Mouse (Mus musculus) CH12.LX (cell line): ENCODE measurements around the gene Usp19. TPM values are rescaled to one million over a fixed set of nuclear protein-coding genes. Genes with fewer than 3 reads are reported as not detected.

Experiments used
- DNase-seq: peaks from one replicate; pipeline ENCODE4 v3.0.0-alpha.2; 2013; ENCODE audit errors: extremely low read depth
- H3K27ac ChIP-seq: 2 replicates; pipeline ENCODE4 v1.5.1; 2012; ENCODE audit warnings: low read depth, mild to moderate bottlenecking, control low read depth, moderate library complexity; ENCODE audit not compliant: insufficient read depth
- H3K27me3 ChIP-seq: replicated peaks from 2 replicates; pipeline ENCODE3; 2012; ENCODE audit warnings: inconsistent platforms
- H3K36me3 ChIP-seq, 2 experiments: replicated peaks in 1 of 2; 2 replicates each; pipeline versions ENCODE3 to v1.6.1; 2012; ENCODE audit warnings: inconsistent platforms in 1 of 2, low read length in 1 of 2, mild to moderate bottlenecking in 1 of 2, mixed read lengths in 1 of 2, moderate library complexity in 1 of 2; ENCODE audit not compliant: control insufficient read depth in 1 of 2, insufficient read depth in 1 of 2
- H3K4me1 ChIP-seq, 2 experiments: 2 replicates each; pipeline ENCODE4 v1.6.1; 2012; ENCODE audit warnings: inconsistent platforms in 1 of 2, moderate library complexity in 1 of 2; ENCODE audit not compliant: insufficient read depth in 2 of 2, control insufficient read depth in 1 of 2
- H3K4me2 ChIP-seq: 2 replicates; pipeline ENCODE4 v1.6.1; 2012; ENCODE audit warnings: low read depth, mild to moderate bottlenecking, control low read depth; ENCODE audit not compliant: poor library complexity, insufficient read depth, severe bottlenecking
- H3K4me3 ChIP-seq, 3 experiments: fragments of 150-350 bp in 1 of 3; sonication (generic) in 1 of 3; replicated peaks in 1 of 3; 2 replicates each; pipeline versions ENCODE3 to v1.5.1; 2011 to 2012; ENCODE audit warnings: low read depth in 2 of 3, low read length in 2 of 3, mild to moderate bottlenecking in 2 of 3, moderate library complexity in 2 of 3, control low read depth in 1 of 3, improper control_type of control experiment in 1 of 3, inconsistent platforms in 1 of 3, mixed read lengths in 1 of 3; ENCODE audit not compliant: poor library complexity in 1 of 3
- H3K79me2 ChIP-seq: replicated peaks from 2 replicates; pipeline ENCODE4 v1.6.1; 2012; ENCODE audit warnings: mild to moderate bottlenecking, moderate library complexity; ENCODE audit not compliant: control insufficient read depth, poor library complexity, insufficient read depth, severe bottlenecking; ENCODE audit errors: extremely low read depth
- H3K9ac ChIP-seq: 2 replicates; pipeline ENCODE4 v1.6.1; 2012; ENCODE audit warnings: low read depth, mild to moderate bottlenecking, control low read depth, moderate library complexity; ENCODE audit not compliant: insufficient read depth
- H3K9me3 ChIP-seq: replicated peaks from 2 replicates; pipeline ENCODE3; 2012; ENCODE audit warnings: low read length, inconsistent platforms, mixed read lengths
- BHLHE40 ChIP-seq: IDR thresholded peaks from 2 replicates; pipeline ENCODE4 v1.6.1; 2011; ENCODE audit warnings: mild to moderate bottlenecking, low read depth, low read length, improper control_type of control experiment
- CHD1 ChIP-seq: IDR thresholded peaks from 2 replicates; pipeline ENCODE4 v1.6.1; 2012; ENCODE audit warnings: low read depth, low read length, improper control_type of control experiment, inconsistent platforms
- CHD2 ChIP-seq: IDR thresholded peaks from 2 replicates; pipeline ENCODE4 v1.6.1; 2011; ENCODE audit warnings: low read length, improper control_type of control experiment
- CTCF ChIP-seq, 2 experiments: IDR thresholded peaks in 1 of 2; conservative IDR thresholded peaks in 1 of 2; 2 replicates each; pipeline ENCODE4 v1.5.1; 2011 to 2012; ENCODE audit warnings: low read depth in 2 of 2, low read length in 2 of 2, improper control_type of control experiment in 1 of 2, inconsistent platforms in 1 of 2, mild to moderate bottlenecking in 1 of 2, moderate library complexity in 1 of 2
- EP300 ChIP-seq: IDR thresholded peaks from 2 replicates; pipeline ENCODE4 v1.6.1; 2011; ENCODE audit warnings: low read length, improper control_type of control experiment
- HCFC1 ChIP-seq: IDR thresholded peaks from 2 replicates; pipeline ENCODE4 v1.6.1; 2012; ENCODE audit warnings: low read depth, mild to moderate bottlenecking, inconsistent platforms, low read length, improper control_type of control experiment
- JUN ChIP-seq: IDR thresholded peaks from 2 replicates; pipeline ENCODE4 v1.6.1; 2011; ENCODE audit warnings: low read depth, mild to moderate bottlenecking, low read length, improper control_type of control experiment, moderate library complexity; ENCODE audit not compliant: insufficient read depth
- JUND ChIP-seq: conservative IDR thresholded peaks from 2 replicates; pipeline ENCODE4 v1.6.1; 2011; ENCODE audit warnings: low read depth, low read length, improper control_type of control experiment
- KAT2A ChIP-seq: IDR thresholded peaks from 2 replicates; pipeline ENCODE4 v1.6.1; 2012; ENCODE audit warnings: low read length, improper control_type of control experiment, inconsistent platforms; ENCODE audit not compliant: insufficient replicate concordance
- MAX ChIP-seq: IDR thresholded peaks from 2 replicates; pipeline ENCODE4 v1.6.1; 2011; ENCODE audit warnings: low read length, improper control_type of control experiment
- MAZ ChIP-seq: IDR thresholded peaks from 2 replicates; pipeline ENCODE4 v1.6.1; 2012; ENCODE audit warnings: low read depth, mild to moderate bottlenecking, inconsistent platforms, low read length, improper control_type of control experiment, moderate library complexity
- MEF2A ChIP-seq: IDR thresholded peaks from 2 replicates; pipeline ENCODE4 v1.6.1; 2014; ENCODE audit warnings: low read depth, mild to moderate bottlenecking, inconsistent platforms, low read length, improper control_type of control experiment, borderline replicate concordance
- MYC ChIP-seq: IDR thresholded peaks from 2 replicates; pipeline ENCODE4 v1.6.1; 2011; ENCODE audit warnings: low read depth, mild to moderate bottlenecking, improper control_type of control experiment, low read length
- NELFE ChIP-seq: IDR thresholded peaks from 2 replicates; pipeline ENCODE4 v1.6.1; 2011; ENCODE audit warnings: low read depth, low read length, improper control_type of control experiment
- NRF1 ChIP-seq: IDR thresholded peaks from 2 replicates; pipeline ENCODE4 v1.6.1; 2014; ENCODE audit warnings: low read depth, mild to moderate bottlenecking, inconsistent platforms, low read length, improper control_type of control experiment, moderate library complexity
- PAX5 ChIP-seq: IDR thresholded peaks from 2 replicates; pipeline ENCODE4 v1.6.1; 2012; ENCODE audit warnings: low read length, inconsistent platforms, mixed read lengths
- RCOR1 ChIP-seq: conservative IDR thresholded peaks from 2 replicates; pipeline ENCODE4 v1.6.1; 2012; ENCODE audit warnings: low read depth, mild to moderate bottlenecking, inconsistent platforms, low read length, improper control_type of control experiment
- SMC3 ChIP-seq: IDR thresholded peaks from 2 replicates; pipeline ENCODE4 v1.6.1; 2011; ENCODE audit warnings: low read depth, low read length, improper control_type of control experiment
- TBP ChIP-seq: conservative IDR thresholded peaks from 2 replicates; pipeline ENCODE4 v1.6.1; 2011; ENCODE audit warnings: low read depth, low read length, improper control_type of control experiment
- ZMIZ1 ChIP-seq: IDR thresholded peaks from 2 replicates; pipeline ENCODE4 v1.6.1; 2012; ENCODE audit warnings: low read depth, mild to moderate bottlenecking, inconsistent platforms, low read length, improper control_type of control experiment
- dilution Hi-C: fragments of 300-500 bp; cut with MboI; formaldehyde crosslinking; loops from 2 replicates; pipeline ENCODE4 v1.14.3; 2020; ENCODE audit warnings: low sequenced_read_pairs; ENCODE audit not compliant: extremely low pct_unique_long_range_greater_than_20kb, extremely low pct_ligation_motif_present
- in situ Hi-C: fragments of 300-500 bp; cut with MboI; formaldehyde crosslinking; loops from 3 replicates; pipeline ENCODE4 v1.14.3; 2019; ENCODE audit warnings: low sequenced_read_pairs, low pct_ligation_motif_present, low pct_unique_long_range_greater_than_20kb, mixed read lengths
- polyA plus RNA-seq: library from polyadenylated mRNA; unstranded; fragments of >175 nt; gene quantifications from 2 replicates; pipeline ENCODE4 v1.2.1, GENCODE M21; 2012; ENCODE audit warnings: low read depth; ENCODE audit not compliant: insufficient read length
- total RNA-seq, 2 experiments: library from RNA; depleted of rRNA; stranded (reverse); fragments of 300-350 nt in 1 of 2; fragments of >200 nt in 1 of 2; gene quantifications; 2 replicates each; pipeline ENCODE4 v1.2.3; 2012 to 2014

Gene Usp19
- total and polyA plus RNA-seq, 3 experiments: 36.5 to 106 (median 69.9) TPM

DNA sequence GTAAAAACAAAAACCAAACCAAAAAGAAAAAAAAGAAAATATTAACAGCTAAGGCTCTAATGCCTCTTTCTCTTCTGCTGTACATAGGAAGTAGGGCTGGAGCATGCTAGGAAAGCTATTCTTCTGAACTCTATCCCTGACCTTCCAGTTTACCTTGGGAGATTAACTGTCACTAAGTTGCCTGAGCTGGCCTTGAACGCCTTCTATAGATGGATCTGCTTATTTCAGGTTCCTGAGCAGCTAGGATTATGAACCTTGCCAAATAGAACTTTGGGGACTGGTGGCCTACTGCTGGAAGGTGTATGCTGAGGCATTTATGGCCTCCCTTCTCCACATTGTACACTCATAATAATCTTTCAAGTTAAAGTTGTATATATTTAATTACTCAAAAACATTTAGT is 40.6 kb downstream of the Usp19 start:
- Histone ChIP-seq H3K4me3 (no peak overlapping the region), H3K79me2 (peaks cover 52% of the 10 kb centered on the region), H3K4me2 (no peak overlapping the region)
- TF ChIP-seq ZMIZ1: no peak
- no peak for TF ChIP-seq JUN
- TF ChIP-seq, all 38 proteins: peak for 0
- no peaks in the 10 kb centered on the region for H3K9me3 ChIP-seq
- no peak overlapping the region for H3K9ac ChIP-seq
- H3K27ac ChIP-seq: no peak overlapping the region
- in situ Hi-C loops: no loop called here
- dilution Hi-C loops: no loop called here
- H3K36me3 ChIP-seq: peaks cover 62 to 91% of the 10 kb centered on the region in 2 experiments
- no peak for DNase-seq
- H3K27me3 ChIP-seq: no peaks in the 10 kb centered on the region
- H3K4me1 ChIP-seq: peaks cover 0 to 12% of the 10 kb centered on the region in 2 experiments; a peak in 2 of 4 replicates

DNA sequence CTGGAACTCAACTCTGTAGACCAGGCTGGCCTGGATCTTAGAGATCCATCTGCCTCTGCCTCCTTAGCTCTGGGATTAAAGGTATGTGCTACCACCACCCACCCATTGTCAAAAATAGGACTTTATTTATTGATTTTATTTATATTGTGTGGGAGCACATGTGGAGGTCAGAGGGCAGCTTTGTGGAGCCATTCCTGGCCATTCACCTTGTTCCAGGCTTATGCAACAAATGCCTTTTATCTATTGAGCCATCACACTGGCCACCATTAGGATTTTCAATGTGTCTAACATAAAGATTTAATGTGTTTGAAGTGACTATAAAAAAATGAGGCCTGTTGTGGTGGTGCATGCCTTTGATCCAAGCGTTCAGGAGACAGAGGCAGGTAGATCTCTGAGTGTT is 41.1 kb downstream of the Usp19 start:
- Histone ChIP-seq H3K9ac (no peak overlapping the region), H3K36me3 (peaks cover 65 to 93% of the 10 kb centered on the region in 2 experiments), H3K27me3 (no peaks in the 10 kb centered on the region), H3K4me3 (no peak overlapping the region), H3K79me2 (peaks cover 51% of the 10 kb centered on the region), H3K4me1 (peaks cover 0 to 6% of the 10 kb centered on the region in 2 experiments; a peak in 1 of 4 replicates), H3K27ac (no peak overlapping the region), H3K4me2 (no peak overlapping the region), H3K9me3 (no peaks in the 10 kb centered on the region)
- no peak for DNase-seq
- TF ChIP-seq SMC3: no peak
- no peak for TF ChIP-seq CHD1
- TF ChIP-seq EP300: no peak
- no peak for TF ChIP-seq KAT2A
- no peak for TF ChIP-seq MAX
- no peak for TF ChIP-seq HCFC1
- TF ChIP-seq MYC: no peak
- no peak for TF ChIP-seq BHLHE40
- in situ Hi-C loops: no loop called here
- dilution Hi-C loops: no loop called here

DNA sequence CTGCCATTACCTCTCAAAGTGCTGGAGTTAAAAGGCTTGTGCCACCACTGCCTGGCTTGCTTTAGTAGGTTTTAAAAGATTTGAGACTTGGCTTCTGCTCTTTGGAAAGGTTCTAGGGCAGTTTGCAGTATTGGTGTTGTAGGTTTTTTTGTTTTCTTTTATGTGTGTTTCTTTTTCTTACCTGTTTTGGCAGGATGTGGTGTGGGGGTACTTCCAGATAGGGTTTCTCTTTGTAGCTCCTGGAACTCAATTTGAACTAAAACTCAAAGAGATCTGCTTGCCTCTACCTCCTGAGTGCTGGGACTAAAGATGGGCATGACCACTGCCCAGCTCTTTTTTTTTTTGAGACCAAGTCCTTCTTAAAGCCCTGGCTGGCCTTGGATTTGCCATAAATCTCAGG is 50.4 kb downstream of the Usp19 start:
- dilution Hi-C loops: no loop called here
- TF ChIP-seq CTCF (conservative IDR thresholded peaks at IDR 0.05 in 1 of 2, IDR thresholded peaks at IDR 0.05 in 1 of 2; ENCODE audit: low read depth in 2 of 2, low read length in 2 of 2) (no peak), TBP (no peak), NRF1 (no peak), JUND (no peak), JUN (no peak), MAZ (no peak), NELFE (no peak), EP300 (no peak), RCOR1 (no peak), CHD2 (no peak), PAX5 (no peak), MAX (no peak), MEF2A (no peak)
- H3K9me3 ChIP-seq: no peaks in the 10 kb centered on the region
- H3K36me3 ChIP-seq: peaks cover 68 to 86% of the 10 kb centered on the region in 2 experiments
- peaks cover 36% of the 10 kb centered on the region for H3K79me2 ChIP-seq
- no peak for DNase-seq
- no peaks in the 10 kb centered on the region for H3K27me3 ChIP-seq
- no peak overlapping the region for H3K4me2 ChIP-seq
- H3K9ac ChIP-seq: no peak overlapping the region
- H3K27ac ChIP-seq: no peak overlapping the region
- no peaks in the 10 kb centered on the region for H3K4me1 ChIP-seq
- in situ Hi-C loops: no loop called here
- H3K4me3 ChIP-seq: no peak overlapping the region
